Mouse (Mus musculus): Measurements from ENCODE around the gene Hsf5. TPM values are rescaled to one million over a fixed set of nuclear protein-coding genes. Genes with fewer than 3 reads are reported as not detected.

Gene Hsf5
- polyA plus RNA-seq (2012; rRNA removed): 0.04 TPM in 1 of 2 replicates, not detected in the other

DNA sequence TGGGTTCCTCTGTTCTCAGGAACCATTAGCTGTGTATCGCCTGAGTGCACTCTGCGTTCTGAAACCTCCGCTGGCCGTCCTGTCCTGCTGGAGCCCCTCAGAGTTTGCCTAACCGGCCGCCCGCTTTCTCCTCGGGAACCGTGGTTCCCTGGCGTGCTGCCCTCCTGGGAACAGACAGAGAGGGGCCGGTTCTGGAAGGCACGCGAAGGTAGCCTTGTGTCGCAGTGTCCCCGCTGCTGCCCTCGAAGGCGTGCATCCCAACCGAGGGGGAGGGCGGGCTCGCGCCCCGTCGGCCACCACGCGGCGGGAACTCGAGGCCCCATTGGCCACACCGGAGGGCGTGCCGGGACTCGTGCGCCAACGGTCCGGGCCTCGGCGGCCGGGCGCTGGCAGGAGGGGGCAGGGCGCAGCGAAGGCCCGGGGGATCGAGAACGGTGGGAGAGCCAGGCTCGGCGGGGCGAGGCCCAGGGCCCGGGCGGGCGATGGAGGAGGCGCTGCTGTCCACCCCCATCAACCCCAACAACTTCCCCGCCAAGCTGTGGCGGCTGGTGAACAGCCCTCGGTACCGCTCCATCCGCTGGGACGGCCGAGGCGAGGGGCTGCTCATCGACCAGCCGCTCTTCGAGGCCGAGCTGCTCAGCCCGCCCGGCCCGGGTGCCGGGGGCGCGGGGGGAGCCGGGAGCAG lies at the start of gene Hsf5:
TSS of gene Hsf5 (plus strand) at position 375 of the 685 bp plus-strand sequence.

DNA sequence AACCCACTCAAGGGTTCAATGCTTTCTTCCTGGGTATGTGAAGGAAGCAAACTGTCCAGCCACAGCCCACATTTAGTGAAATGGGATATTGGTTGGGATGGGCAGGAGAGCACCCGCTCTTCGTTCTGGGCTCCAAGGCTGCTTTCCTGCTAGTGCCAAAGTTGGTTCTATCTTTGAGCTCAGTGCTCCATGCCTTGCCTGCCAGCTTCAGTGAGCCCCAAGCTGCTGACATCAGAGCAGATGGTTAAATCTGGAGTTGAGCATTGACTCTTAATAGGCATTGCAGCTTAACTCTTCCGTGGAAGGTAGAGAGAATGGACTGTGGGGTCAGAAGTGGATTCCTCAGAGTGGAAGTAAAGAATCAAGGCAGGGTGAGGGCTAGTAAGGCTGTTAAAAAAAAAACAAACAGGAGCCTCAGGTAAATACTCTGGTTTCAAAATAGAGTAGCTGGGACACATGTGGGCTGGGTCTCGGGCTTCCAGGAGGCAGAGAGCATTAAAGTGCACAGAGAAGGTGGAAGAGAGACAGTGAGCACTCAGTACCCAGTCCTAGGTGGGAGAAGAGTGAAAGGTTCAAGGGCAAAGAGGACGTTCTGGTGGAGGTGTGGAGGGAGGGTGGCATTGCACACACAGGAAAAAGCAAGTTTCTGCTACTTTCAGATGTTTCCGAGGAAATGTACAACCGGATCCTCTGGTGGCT lies 48.6 kb upstream of the Hsf5 start, which contains the start of gene Sept4:
TSS of gene Sept4 (plus strand) at position 649 of the 699 bp plus-strand sequence.

DNA sequence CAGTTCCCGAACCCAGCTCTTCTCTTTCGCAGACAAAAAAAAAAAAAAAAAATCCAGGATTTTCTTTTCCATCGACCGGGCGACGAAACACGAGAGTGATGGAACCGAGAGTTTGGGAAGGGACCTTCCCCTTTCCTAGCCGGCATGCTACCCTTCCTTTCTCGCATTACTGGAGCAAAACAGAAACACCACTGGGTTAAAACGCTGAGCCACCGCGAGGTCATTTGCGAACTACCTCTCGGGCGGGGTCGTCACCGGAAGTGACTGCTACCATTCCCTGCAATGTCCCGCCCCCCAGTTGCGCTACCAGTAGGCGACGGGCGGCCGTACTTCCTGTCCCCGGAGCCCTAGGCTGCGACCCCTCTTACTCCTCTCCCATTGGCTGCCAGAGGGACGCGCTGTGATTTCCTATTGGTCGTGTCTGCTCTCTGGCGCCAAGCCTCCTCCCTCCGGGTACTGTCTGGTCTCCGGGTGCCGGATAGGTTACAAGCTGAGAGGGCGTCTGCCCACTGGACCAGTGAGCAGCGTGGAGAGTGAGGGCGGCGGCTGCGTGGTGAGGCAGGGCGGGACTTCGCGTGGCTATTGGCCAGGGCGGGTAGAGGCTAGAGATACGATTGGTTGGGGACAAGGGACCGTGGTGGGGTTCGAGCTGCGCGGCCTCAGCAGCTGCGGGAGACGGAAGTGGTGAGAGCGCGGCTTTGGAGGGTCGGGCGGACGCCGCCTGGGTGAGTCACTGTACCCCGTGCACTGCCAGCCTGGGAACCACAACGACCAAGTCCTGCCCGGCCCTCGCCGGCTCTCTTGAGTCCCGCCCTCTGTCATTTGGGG lies 25.2 kb upstream of the Hsf5 start, which contains the start of gene Mtmr4:
TSS of gene Mtmr4 (plus strand) at position 637 of the 828 bp plus-strand sequence.

DNA sequence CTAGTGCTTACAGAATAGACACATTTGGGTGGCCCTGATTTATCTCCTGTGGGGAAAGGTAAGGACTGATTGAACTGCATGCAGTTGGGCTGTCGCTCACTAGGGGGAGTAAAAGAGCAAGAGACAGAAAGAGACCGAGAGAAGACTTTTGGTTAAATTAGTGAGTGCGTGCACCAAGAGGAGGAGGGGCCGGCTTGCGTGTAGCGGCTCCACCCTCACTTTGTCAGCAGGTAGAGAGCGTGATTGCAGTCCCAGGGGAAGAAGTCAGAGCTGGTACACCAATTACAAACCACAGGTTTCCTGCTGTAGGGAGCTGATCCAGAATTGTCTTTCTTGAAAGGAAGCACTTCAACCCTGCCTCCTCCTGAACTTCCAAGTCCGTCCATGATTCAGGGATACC lies 45.4 kb downstream of the Hsf5 start, which contains the start of gene Rnf43:
TSS of gene Rnf43 (plus strand) at position 316 of the 400 bp plus-strand sequence.

Other genes with a start within 250 kb of the Hsf5 start
- gene Rad51c, start 212.2 kb upstream of the Hsf5 start, polyA plus RNA-seq (2012; rRNA removed): 0.10 and 0.12 TPM in 2 replicates
- gene Tex14, start 212.1 kb upstream of the Hsf5 start, polyA plus RNA-seq (2012; rRNA removed): 0.03 TPM in 1 of 2 replicates, not detected in the other
- not detected in 2 replicates for gene Gm11492, start 50.5 kb upstream of the Hsf5 start, polyA plus RNA-seq (2012; rRNA removed)
- gene Sept4, start 48.3 kb upstream of the Hsf5 start, polyA plus RNA-seq (2012; rRNA removed): 2.9 and 3.1 TPM in 2 replicates
- gene Mtmr4, start 25.0 kb upstream of the Hsf5 start, polyA plus RNA-seq (2012; rRNA removed): 12.9 and 13.4 TPM in 2 replicates
- gene Rnf43, start 45.6 kb downstream of the Hsf5 start, polyA plus RNA-seq (2012; rRNA removed): 9.4 and 10.8 TPM in 2 replicates
- 12.7 and 14.1 TPM in 2 replicates for gene Supt4a, start 120.4 kb downstream of the Hsf5 start, polyA plus RNA-seq (2012; rRNA removed)
- gene Tspoap1, start 143.4 kb downstream of the Hsf5 start, polyA plus RNA-seq (2012; rRNA removed): 0.88 and 1.2 TPM in 2 replicates
- 0.12 TPM in 1 of 2 replicates, not detected in the other for gene Mpo, start 176.4 kb downstream of the Hsf5 start, polyA plus RNA-seq (2012; rRNA removed)
- 0.03 and 0.10 TPM in 2 replicates for gene Lpo, start 211.1 kb downstream of the Hsf5 start, polyA plus RNA-seq (2012; rRNA removed)
- gene Mks1, start 236.1 kb downstream of the Hsf5 start, polyA plus RNA-seq (2012; rRNA removed): 3.6 and 4.6 TPM in 2 replicates